Mouse (Mus musculus) thymus, adult 2 months (tissue): ENCODE results near the gene Rasal3.

ENCODE experiments used
- CTCF ChIP-seq: fragments of 200-500 bp; IDR thresholded peaks from 2 replicates; pipeline ENCODE4 v1.5.1; 2012; ENCODE audit warnings: mild to moderate bottlenecking, control low read depth, low read length, moderate library complexity, borderline replicate concordance; ENCODE audit not compliant: control insufficient read depth, poor library complexity, insufficient read depth; ENCODE audit errors: extremely low read depth
- POLR2A ChIP-seq: fragments of 200-500 bp; IDR thresholded peaks from 2 replicates; pipeline ENCODE4 v1.6.1; 2012; ENCODE audit warnings: mild to moderate bottlenecking, low read length, control low read depth, moderate library complexity; ENCODE audit not compliant: control insufficient read depth, poor library complexity, insufficient read depth; ENCODE audit errors: extremely low read depth

- TF ChIP-seq POLR2A (no peak), CTCF (no peak)
Observed at GRCm38 (mm10) chr17:32351269-32351668, 52.1 kb downstream of the Rasal3 start.
